Mouse (Mus musculus) frontal cortex, adult 2 months (tissue): ENCODE data around the gene Foxk1. TPM values are rescaled to one million over a fixed set of nuclear protein-coding genes. Genes with fewer than 3 reads are reported as not detected.

Experiments used
- polyA plus RNA-seq: library from polyadenylated mRNA; depleted of rRNA; stranded (reverse); fragments of >200 nt; gene quantifications from 2 replicates; pipeline ENCODE4 v1.2.3, GENCODE M21; 2012; rRNA removed

The Foxk1 gene
- polyA plus RNA-seq, 1 experiment: 19.1 TPM

Other genes starting within 250 kb of the Foxk1 start
- 30.7 and 30.8 TPM in 2 replicates for gene Ap5z1, start 62.4 kb downstream of the Foxk1 start, polyA plus RNA-seq
- gene Papolb, start 128.6 kb downstream of the Foxk1 start, polyA plus RNA-seq: 0.36 and 0.42 TPM in 2 replicates
- gene Radil, start 149.6 kb downstream of the Foxk1 start, polyA plus RNA-seq: 17.3 and 20.1 TPM in 2 replicates
- gene Mmd2, start 207.3 kb downstream of the Foxk1 start, polyA plus RNA-seq: 108 and 118 TPM in 2 replicates
- gene Wipi2, start 226.2 kb downstream of the Foxk1 start, polyA plus RNA-seq: 64.4 and 74.2 TPM in 2 replicates